Mouse (Mus musculus) embryonic stem cell, embryonic (primary cell): ENCODE measurements around the gene Tas2r116.

Source experiments
- CTCF ChIA-PET, 4 experiments: fragments of 300-600 bp in 2 of 4; fragments of 350-600 bp in 2 of 4; sonication (Branson Sonifier 250); formaldehyde crosslinking; loops; one replicate each; lab custom pipeline; 2022; ENCODE audit warnings: inconsistent platforms in 2 of 4; lab: Charles Lee
- POLR2A ChIA-PET, 4 experiments: fragments of 300-600 bp in 2 of 4; fragments of 350-600 bp in 2 of 4; sonication (Branson Sonifier 250); formaldehyde crosslinking; loops; one replicate each; lab custom pipeline; 2022; ENCODE audit warnings: antibody characterized with exemption in 4 of 4, inconsistent platforms in 1 of 4; lab: Charles Lee

The Tas2r116 gene

DNA sequence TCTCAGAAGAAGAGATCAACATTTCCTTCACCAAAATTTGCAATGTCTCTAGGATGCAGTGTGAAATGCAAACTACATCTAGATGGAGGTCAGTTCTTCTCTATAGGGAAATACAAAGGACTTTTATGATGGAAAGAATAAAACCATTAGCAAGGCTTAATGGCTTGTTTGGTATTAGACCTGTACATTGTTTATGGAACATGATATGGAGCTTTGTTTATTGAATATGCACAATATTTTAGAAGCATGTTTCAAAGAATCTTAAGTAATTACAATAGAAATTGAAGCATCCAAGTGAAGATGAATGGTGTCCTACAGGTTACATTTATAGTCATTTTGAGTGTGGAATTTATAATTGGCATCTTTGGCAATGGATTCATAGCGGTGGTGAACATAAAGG is at the start of gene Tas2r116:
Tas2r116 (plus strand) TSS at position 301 of the 400 bp plus-strand sequence.
- ChIA-PET POLR2A (no interaction called here), CTCF (no interaction called here)

DNA sequence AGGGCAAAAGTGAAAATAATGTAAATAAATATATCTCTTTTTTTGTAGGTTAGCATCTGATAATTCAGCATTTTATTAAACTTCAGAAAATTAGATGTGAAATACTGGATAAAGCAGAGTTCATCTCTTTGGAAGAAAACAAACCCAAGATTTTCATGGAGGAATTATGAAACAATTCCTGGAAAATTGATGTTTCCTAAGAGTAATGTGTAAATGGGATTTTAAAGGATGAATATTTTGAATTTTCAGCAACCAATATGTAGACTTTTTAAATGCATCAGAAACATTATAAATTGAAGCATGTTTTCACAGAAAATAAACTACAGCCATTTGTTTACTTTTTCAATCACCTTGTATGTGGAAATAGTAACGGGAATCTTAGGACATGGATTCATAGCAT is 8.4 kb upstream of the Tas2r116 start, which contains the start of gene Tas2r123:
Tas2r123 (plus strand) TSS at position 301 of the 400 bp plus-strand sequence.
- POLR2A ChIA-PET, result no interaction called here
- CTCF ChIA-PET, result no interaction called here

DNA sequence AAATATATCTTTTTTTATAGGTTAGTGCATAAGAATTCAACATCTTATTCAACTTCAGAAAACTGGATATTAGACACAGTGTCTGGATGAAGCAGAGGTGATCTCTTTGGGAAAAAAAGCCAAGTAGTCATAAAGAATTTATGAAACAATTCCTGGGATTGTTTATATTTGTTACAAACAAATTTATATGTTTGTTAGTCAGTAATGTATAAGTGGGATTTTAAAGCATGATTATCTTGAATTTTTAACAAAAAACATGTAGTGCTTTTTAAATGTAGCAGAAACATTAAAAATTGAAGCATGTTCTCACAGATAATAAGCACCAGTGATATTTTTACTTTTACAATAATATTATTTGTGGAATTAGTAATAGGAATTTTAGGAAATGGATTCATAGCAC is 12.5 kb downstream of the Tas2r116 start, which contains the start of gene Tas2r110:
Tas2r110 (plus strand) TSS at position 301 of the 400 bp plus-strand sequence.
- ChIA-PET CTCF (no interaction called here), POLR2A (no interaction called here)

DNA sequence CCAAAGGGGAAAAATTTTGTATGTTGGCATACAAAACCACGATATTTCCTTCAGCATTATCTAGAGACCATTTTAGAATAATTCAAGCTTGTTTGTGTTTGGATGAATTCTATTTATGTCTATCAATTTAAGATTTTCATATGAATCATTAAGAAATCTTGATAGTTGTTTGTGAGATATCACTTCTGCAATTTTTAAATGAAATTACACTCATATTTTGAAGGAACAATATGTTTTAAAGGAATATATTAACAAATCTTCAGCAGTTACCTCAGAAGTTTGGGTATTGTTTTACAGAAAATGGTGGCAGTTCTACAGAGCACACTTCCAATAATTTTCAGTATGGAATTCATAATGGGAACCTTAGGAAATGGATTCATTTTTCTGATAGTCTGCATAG is 37.5 kb downstream of the Tas2r116 start, which contains the start of gene Tas2r113:
Tas2r113 (plus strand) TSS at position 301 of the 400 bp plus-strand sequence.
- POLR2A ChIA-PET, result no interaction called here
- CTCF ChIA-PET, result no interaction called here
